Mouse (Mus musculus): ENCODE measurements around the gene Slc2a5. TPM values are rescaled to one million over a fixed set of nuclear protein-coding genes. Genes with fewer than 3 reads are reported as not detected.

Slc2a5 gene
- polyA plus RNA-seq, 1 experiment from 2014 or later, result 0.50 TPM

DNA sequence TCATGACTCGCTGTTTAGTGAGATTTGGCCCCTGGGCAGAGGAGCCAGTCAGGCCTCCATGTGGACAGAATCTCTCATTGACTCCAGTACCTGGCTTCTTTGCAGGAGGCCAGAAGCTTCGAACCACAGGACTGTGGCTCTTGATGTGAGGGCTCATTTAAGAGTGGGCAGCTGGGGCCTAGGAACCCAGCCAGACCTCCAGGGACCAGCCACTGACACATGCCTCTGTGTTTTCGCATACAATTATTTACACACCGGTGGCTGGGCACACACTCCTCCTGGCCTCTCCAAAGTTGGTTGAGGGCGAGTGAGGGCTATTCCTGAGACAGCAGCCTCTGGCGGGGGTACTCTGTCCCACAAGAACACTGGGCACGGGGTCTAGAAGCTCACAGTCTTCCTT is 21.3 kb downstream of the Slc2a5 start:
- no peak overlapping the region for H3K4me2 ChIP-seq (ENCODE audit: low read depth, low read length)
- peaks cover 12% of the 10 kb centered on the region for H3K4me1 ChIP-seq (replicated peaks; ENCODE audit: control insufficient read depth, insufficient read depth, low read length)
- no peaks in the 10 kb centered on the region for H3K27me3 ChIP-seq (ENCODE audit: control insufficient read depth, insufficient read depth, low read depth, low read length)
- H3K36me3 ChIP-seq (ENCODE audit: control insufficient read depth, insufficient read depth, low read length), result no peaks in the 10 kb centered on the region
- H3K9me3 ChIP-seq (ENCODE audit: control insufficient read depth, low read length), result no peaks in the 10 kb centered on the region
- no peak overlapping the region for H3K27ac ChIP-seq (ENCODE audit: low read length)
- no peak overlapping the region for H3K4me3 ChIP-seq (ENCODE audit: low read length)
- H3K9ac ChIP-seq (ENCODE audit: low read length), result no peak overlapping the region
- no peak for ATAC-seq (ENCODE audit: low read depth)
- WGBS, result 58% methylated on average over 7 of the region's 7 CpGs

DNA sequence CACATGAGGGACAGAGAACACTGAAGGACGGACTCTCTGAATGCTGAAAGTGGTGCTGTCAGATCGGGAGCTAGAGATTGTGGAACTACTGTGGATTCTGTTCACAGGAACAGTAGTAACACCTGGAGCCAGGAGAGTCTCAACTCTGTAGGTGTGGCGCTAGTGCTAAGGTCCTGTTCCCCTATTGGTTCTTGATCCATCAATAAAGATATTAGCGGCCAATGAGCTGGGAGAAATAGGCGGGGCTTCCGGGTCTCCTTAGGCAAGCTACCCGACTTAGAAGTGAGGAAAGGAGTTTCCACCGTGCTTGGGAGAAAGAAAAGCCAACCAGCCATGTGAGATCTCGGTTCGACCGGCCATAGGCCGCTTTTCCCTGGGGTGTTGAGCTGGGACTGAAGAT is 25.2 kb downstream of the Slc2a5 start:
- H3K4me1 ChIP-seq (replicated peaks; ENCODE audit: control insufficient read depth, insufficient read depth, low read length), result no peaks in the 10 kb centered on the region
- 26% methylated on average over 12 of the region's 12 CpGs for WGBS
- no peak overlapping the region for H3K4me3 ChIP-seq (ENCODE audit: low read length)
- no peaks in the 10 kb centered on the region for H3K9me3 ChIP-seq (ENCODE audit: control insufficient read depth, low read length)
- no peak for ATAC-seq (ENCODE audit: low read depth)
- H3K27me3 ChIP-seq (ENCODE audit: control insufficient read depth, insufficient read depth, low read depth, low read length), result no peaks in the 10 kb centered on the region
- H3K27ac ChIP-seq (ENCODE audit: low read length), result no peak overlapping the region
- H3K36me3 ChIP-seq (ENCODE audit: control insufficient read depth, insufficient read depth, low read length), result no peaks in the 10 kb centered on the region
- H3K4me2 ChIP-seq (ENCODE audit: low read depth, low read length), result 0 out of 2 replicates have a peak overlapping the region, but pooled peaks have one; percentile 25
- H3K9ac ChIP-seq (ENCODE audit: low read length), result no peak overlapping the region

DNA sequence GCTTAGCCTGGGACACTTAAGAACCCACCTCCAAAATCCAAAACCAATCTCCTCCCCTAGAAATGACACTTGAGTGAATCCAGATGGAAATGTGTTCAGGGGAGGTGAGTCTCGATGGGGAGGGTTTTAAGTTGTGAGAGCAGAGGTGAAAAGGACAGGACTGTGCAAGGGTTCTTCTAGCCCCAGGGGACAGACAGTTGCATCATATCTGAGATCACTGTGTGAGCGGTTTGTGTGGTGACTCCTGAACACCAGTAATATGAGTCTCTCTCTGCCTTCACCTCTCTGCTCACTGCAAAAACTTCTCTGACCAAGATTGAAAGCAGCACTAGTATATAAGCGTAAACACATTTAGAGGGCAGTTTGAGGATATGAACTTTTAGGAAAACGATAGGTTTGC is 27.2 kb downstream of the Slc2a5 start:
- Histone ChIP-seq H3K27me3 (ENCODE audit: control insufficient read depth, insufficient read depth, low read depth, low read length) (no peaks in the 10 kb centered on the region), H3K4me1 (replicated peaks; ENCODE audit: control insufficient read depth, insufficient read depth, low read length) (no peaks in the 10 kb centered on the region), H3K27ac (ENCODE audit: low read length) (no peak overlapping the region), H3K9me3 (ENCODE audit: control insufficient read depth, low read length) (no peaks in the 10 kb centered on the region), H3K9ac (ENCODE audit: low read length) (no peak overlapping the region), H3K4me3 (ENCODE audit: low read length) (no peak overlapping the region), H3K4me2 (ENCODE audit: low read depth, low read length) (no peak overlapping the region), H3K36me3 (ENCODE audit: control insufficient read depth, insufficient read depth, low read length) (no peaks in the 10 kb centered on the region)
- WGBS, result 64% methylated on average over 4 of the region's 4 CpGs
- ATAC-seq (ENCODE audit: low read depth), result no peak

DNA sequence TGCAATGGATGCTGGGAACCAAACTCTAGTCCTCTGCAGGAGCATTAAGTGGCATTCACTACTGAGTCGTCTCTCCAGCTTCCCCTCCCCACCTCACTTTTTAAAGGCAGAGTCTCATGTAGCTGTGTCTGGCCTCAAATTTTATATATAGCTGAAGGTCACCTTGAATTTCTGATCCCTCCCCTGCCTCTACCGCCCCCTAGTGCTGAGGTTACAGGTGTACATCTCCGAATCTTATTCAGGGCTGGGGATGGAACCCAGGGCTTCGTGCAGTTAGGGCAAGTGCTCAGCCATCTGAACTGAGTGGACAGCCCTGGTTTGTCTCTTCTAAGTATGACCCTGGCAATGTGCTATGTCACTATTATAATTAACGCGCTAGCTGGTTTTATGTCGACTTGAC is 32.0 kb downstream of the Slc2a5 start:
- H3K27ac ChIP-seq (ENCODE audit: low read length), result no peak overlapping the region
- no peaks in the 10 kb centered on the region for H3K9me3 ChIP-seq (ENCODE audit: control insufficient read depth, low read length)
- no peak overlapping the region for H3K4me2 ChIP-seq (ENCODE audit: low read depth, low read length)
- H3K36me3 ChIP-seq (ENCODE audit: control insufficient read depth, insufficient read depth, low read length), result no peaks in the 10 kb centered on the region
- H3K27me3 ChIP-seq (ENCODE audit: control insufficient read depth, insufficient read depth, low read depth, low read length), result no peaks in the 10 kb centered on the region
- 71% methylated on average over 7 of the region's 7 CpGs for WGBS
- no peaks in the 10 kb centered on the region for H3K4me1 ChIP-seq (replicated peaks; ENCODE audit: control insufficient read depth, insufficient read depth, low read length)
- ATAC-seq (ENCODE audit: low read depth), result no peak
- no peak overlapping the region for H3K9ac ChIP-seq (ENCODE audit: low read length)
- H3K4me3 ChIP-seq (ENCODE audit: low read length), result no peak overlapping the region

DNA sequence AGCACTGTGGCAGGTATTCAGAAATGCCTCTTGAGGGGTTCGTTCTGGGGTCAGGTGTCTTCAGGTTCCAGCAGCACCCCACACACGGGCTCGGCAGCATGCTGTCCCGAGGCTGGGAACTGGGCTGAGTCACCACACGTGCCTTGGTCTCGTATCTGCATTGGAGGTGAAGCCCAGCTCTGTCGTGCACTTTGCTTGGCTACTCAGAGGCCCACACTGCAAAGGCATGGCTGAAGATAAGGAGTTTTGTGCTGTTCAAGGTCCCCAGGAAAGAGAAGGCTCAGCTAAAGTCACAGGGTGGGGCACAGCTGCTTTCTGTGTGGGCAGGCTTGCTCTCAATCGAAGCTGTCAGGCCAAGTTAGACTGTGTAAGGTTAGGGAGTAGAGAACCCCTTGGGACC is 33.4 kb downstream of the Slc2a5 start:
- Histone ChIP-seq H3K4me3 (ENCODE audit: low read length) (no peak overlapping the region), H3K27ac (ENCODE audit: low read length) (no peak overlapping the region)

DNA sequence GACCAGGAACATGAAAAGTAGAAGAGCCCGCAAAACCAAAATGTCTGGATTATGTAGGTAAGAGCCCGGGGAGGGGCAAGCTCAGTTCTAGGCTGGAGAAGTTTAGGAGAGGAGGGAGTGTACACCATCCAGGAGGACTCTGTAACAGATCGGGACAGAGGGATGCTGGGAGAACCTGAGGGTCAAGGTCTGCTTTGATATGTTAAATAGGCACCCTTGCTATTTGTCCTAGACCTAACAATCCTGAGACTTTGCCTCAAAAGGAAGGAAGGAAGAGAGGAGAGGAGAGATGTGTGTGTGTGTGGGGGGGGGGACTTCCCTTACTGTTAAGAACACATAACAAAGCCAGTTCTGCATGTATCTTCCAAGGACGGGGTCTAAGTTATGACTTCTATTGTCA is 36.2 kb downstream of the Slc2a5 start:
- Histone ChIP-seq H3K4me2 (ENCODE audit: low read depth, low read length) (no peak overlapping the region), H3K27me3 (ENCODE audit: control insufficient read depth, insufficient read depth, low read depth, low read length) (no peaks in the 10 kb centered on the region), H3K36me3 (ENCODE audit: control insufficient read depth, insufficient read depth, low read length) (no peaks in the 10 kb centered on the region), H3K27ac (ENCODE audit: low read length) (no peak overlapping the region), H3K4me1 (replicated peaks; ENCODE audit: control insufficient read depth, insufficient read depth, low read length) (no peaks in the 10 kb centered on the region), H3K9me3 (ENCODE audit: control insufficient read depth, low read length) (no peaks in the 10 kb centered on the region), H3K9ac (ENCODE audit: low read length) (no peak overlapping the region), H3K4me3 (ENCODE audit: low read length) (no peak overlapping the region)
- no peak for ATAC-seq (ENCODE audit: low read depth)
- WGBS, result 78% methylated on average over 4 of the region's 4 CpGs

More for the DNA sequence above, 33.4 kb downstream of the Slc2a5 start:
- Histone ChIP-seq H3K9ac (ENCODE audit: low read length) (no peak overlapping the region), H3K4me2 (ENCODE audit: low read depth, low read length) (no peak overlapping the region), H3K36me3 (ENCODE audit: control insufficient read depth, insufficient read depth, low read length) (no peaks in the 10 kb centered on the region), H3K9me3 (ENCODE audit: control insufficient read depth, low read length) (no peaks in the 10 kb centered on the region), H3K27me3 (ENCODE audit: control insufficient read depth, insufficient read depth, low read depth, low read length) (no peaks in the 10 kb centered on the region), H3K4me1 (replicated peaks; ENCODE audit: control insufficient read depth, insufficient read depth, low read length) (no peaks in the 10 kb centered on the region)
- ATAC-seq (ENCODE audit: low read depth), result peak; percentile 20; the same call in 1 of the 2 replicates
- WGBS, result 62% methylated on average over 8 of the region's 8 CpGs

DNA sequence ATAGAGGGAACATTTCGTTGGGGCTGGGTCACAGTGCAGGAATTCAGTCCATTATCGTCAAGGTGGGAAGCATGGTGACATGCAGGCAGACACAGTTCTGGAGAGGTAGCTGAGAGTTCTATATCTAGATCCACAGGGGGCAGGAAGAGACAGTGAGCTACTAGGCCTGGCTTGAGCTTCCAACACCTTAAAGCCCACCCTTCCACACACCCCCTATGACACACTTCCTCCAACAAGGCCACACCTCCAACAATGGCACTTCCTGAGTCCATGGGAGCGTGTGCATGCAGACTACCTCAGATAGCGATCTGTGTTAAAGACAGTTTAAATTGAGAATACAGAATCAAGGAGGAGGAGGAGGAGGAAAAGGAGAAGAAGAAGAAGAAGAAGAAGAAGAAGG is 36.6 kb downstream of the Slc2a5 start:
- H3K9ac ChIP-seq (ENCODE audit: low read length), result no peak overlapping the region
- 74% methylated on average over 4 of the region's 4 CpGs for WGBS
- H3K4me1 ChIP-seq (replicated peaks; ENCODE audit: control insufficient read depth, insufficient read depth, low read length), result no peaks in the 10 kb centered on the region
- H3K4me2 ChIP-seq (ENCODE audit: low read depth, low read length), result no peak overlapping the region
- no peak for ATAC-seq (ENCODE audit: low read depth)
- no peak overlapping the region for H3K4me3 ChIP-seq (ENCODE audit: low read length)
- H3K9me3 ChIP-seq (ENCODE audit: control insufficient read depth, low read length), result no peaks in the 10 kb centered on the region
- H3K27ac ChIP-seq (ENCODE audit: low read length), result no peak overlapping the region
- no peaks in the 10 kb centered on the region for H3K36me3 ChIP-seq (ENCODE audit: control insufficient read depth, insufficient read depth, low read length)
- H3K27me3 ChIP-seq (ENCODE audit: control insufficient read depth, insufficient read depth, low read depth, low read length), result no peaks in the 10 kb centered on the region

DNA sequence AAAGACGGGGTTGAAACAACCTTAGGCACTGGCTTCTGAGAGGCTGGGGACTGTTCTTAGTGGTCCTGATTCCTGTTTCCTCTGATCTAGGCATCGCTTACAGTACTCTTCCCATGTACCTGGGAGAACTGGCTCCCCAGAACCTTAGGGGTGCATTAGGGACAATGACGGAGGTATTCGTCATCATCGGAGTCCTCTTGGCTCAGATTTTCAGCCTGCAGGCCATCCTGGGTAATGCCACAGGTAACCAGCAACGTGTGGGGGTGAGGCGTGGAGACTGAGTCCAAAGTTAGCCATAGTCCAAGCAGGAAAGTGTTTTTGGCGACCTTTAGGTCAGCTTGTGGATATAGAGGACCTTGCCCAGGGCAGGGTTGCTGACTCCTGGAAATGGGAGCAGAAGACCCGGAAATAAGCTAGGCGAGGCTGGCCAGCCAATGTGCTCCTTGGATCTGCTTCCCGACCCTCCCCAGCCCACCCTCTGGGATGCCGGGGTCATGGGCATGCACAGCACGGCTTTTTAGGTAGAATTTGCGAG is 38.3 kb downstream of the Slc2a5 start:
- Histone ChIP-seq H3K4me1 (replicated peaks; ENCODE audit: control insufficient read depth, insufficient read depth, low read length) (no peaks in the 10 kb centered on the region), H3K27me3 (ENCODE audit: control insufficient read depth, insufficient read depth, low read depth, low read length) (no peaks in the 10 kb centered on the region), H3K9me3 (ENCODE audit: control insufficient read depth, low read length) (no peaks in the 10 kb centered on the region), H3K4me2 (ENCODE audit: low read depth, low read length) (no peak overlapping the region), H3K36me3 (ENCODE audit: control insufficient read depth, insufficient read depth, low read length) (no peaks in the 10 kb centered on the region), H3K27ac (ENCODE audit: low read length) (no peak overlapping the region), H3K4me3 (ENCODE audit: low read length) (no peak overlapping the region), H3K9ac (ENCODE audit: low read length) (no peak overlapping the region)
- WGBS, result 63% methylated on average over 14 of the region's 14 CpGs
- ATAC-seq (ENCODE audit: low read depth), result no peak

DNA sequence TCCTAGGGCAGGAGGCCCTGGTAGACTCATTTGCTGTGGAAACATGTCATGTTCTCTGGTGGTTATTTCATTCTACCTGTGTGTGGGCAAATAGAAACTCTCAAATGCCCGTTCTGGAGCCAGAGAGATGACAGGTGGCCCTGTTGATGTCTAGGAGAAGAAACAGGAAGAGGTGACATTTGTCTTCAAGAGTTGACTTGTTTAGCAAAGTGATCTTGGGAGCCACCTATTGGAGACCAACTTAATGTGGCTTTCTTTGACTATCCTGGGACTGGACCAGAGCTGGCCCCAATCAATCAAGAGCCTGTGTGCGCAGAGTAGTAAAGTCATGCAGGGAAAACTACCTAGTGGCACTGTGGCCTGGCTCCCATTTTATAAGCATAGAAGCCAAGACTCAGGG is 40.4 kb downstream of the Slc2a5 start:
- no peaks in the 10 kb centered on the region for H3K4me1 ChIP-seq (replicated peaks; ENCODE audit: control insufficient read depth, insufficient read depth, low read length)
- no peak overlapping the region for H3K27ac ChIP-seq (ENCODE audit: low read length)
- WGBS, result 63% methylated on average over 2 of the region's 2 CpGs
- H3K27me3 ChIP-seq (ENCODE audit: control insufficient read depth, insufficient read depth, low read depth, low read length), result no peaks in the 10 kb centered on the region
- H3K36me3 ChIP-seq (ENCODE audit: control insufficient read depth, insufficient read depth, low read length), result no peaks in the 10 kb centered on the region
- no peak overlapping the region for H3K4me2 ChIP-seq (ENCODE audit: low read depth, low read length)
- H3K9me3 ChIP-seq (ENCODE audit: control insufficient read depth, low read length), result no peaks in the 10 kb centered on the region
- ATAC-seq (ENCODE audit: low read depth), result no peak
- H3K4me3 ChIP-seq (ENCODE audit: low read length), result no peak overlapping the region
- no peak overlapping the region for H3K9ac ChIP-seq (ENCODE audit: low read length)

DNA sequence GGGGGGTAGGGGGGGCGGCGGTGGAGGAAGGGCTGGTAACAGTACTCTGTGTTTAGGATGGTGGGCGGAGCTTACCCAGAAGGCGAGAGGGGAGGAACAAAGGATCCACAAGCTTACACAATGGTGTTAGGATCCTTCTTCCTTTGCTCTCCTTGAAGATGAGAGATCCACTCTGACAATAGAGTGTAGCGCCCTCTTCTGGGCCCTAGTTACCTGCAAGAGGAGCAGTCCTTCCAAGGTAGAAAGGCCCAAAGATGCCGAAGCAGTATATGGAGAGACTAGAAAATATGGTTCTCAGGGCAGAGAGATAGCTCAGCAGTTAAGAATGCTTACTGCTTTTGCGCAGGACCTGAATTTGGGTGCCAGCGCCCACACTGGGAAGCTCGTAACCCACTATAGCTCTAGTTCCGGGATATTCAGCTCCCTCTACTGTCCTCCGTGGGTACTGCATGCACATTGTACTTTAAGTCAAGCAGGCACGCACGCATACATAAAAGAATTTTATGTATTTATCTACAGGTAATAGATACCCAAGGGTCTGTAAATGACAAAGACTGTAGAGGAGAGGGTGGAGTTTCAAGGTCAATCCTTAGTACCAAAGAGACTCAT is 43.6 kb downstream of the Slc2a5 start:
- ATAC-seq (ENCODE audit: low read depth), result no peak
- Histone ChIP-seq H3K27ac (ENCODE audit: low read length) (no peak overlapping the region), H3K4me1 (replicated peaks; ENCODE audit: control insufficient read depth, insufficient read depth, low read length) (no peaks in the 10 kb centered on the region), H3K9ac (ENCODE audit: low read length) (no peak overlapping the region), H3K27me3 (ENCODE audit: control insufficient read depth, insufficient read depth, low read depth, low read length) (no peaks in the 10 kb centered on the region), H3K4me2 (ENCODE audit: low read depth, low read length) (no peak overlapping the region), H3K9me3 (ENCODE audit: control insufficient read depth, low read length) (no peaks in the 10 kb centered on the region), H3K36me3 (ENCODE audit: control insufficient read depth, insufficient read depth, low read length) (no peaks in the 10 kb centered on the region), H3K4me3 (ENCODE audit: low read length) (no peak overlapping the region)
- 73% methylated on average over 13 of the region's 13 CpGs for WGBS
